Mouse (Mus musculus) ES-CJ7 (cell line): Measurements from ENCODE around the gene B2m.

ENCODE experiments used
- DNase-seq: peaks from one replicate; pipeline ENCODE4 v3.0.0; 2011; ENCODE audit warnings: low read depth, low spot score

Gene B2m

DNA sequence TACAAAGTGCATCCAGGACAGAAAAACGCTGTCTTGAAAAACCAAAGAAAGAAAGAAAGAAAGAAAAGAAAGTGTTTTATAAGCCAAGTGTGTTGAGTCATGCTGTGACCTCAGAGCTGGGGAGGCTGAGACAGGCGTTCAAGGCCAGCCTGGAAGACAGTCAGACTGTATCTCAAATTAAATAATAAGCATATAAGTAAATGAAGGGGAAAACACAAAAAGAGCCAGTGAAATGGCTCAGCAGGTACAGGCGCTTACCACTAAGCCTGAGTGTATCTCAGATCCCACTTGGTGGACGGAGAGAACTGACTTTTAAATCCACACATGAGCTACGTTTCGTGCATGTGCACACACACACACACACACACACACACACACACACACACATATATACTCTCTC, 1.8 kb downstream of the B2m start:
- DNase-seq, result no peak

DNA sequence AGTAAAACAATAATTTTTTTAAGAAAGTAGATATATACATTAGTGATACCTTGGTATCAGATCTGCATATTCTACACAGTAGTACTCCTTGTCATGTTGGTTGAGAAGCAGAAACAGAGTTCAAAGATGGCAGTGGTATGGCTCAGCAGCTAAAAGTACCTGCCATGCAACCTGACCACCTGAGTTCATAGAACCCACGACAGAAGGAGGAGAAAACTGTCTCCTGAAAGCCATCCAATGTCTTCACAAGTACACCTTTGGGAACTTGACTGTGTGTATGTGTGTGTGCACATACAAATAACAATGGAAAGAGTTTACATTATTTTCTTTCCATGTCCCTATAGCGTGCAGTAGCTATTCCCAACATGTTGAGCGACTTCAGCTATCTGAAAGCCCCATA, 2.2 kb downstream of the B2m start:
- no peak for DNase-seq

DNA sequence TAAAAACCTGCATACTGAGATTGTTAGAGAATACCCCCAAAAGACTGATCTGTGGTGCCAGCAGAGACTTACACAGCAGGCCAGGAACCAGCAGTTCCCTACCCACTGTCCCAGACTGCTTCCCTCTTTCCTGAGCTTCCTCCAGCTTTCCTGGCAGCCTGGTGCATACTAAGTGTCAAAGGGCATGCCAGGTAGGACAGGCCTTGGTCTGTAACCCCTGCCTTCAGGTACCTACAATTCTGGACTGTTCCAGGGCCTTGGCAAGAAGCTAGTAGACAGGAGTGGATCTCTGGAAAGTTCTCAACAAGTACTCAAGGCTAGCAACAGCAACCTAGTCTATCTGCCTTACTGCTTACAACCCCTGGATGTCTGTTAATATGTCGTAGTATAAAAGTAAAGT, 3.7 kb downstream of the B2m start:
- no peak for DNase-seq

DNA sequence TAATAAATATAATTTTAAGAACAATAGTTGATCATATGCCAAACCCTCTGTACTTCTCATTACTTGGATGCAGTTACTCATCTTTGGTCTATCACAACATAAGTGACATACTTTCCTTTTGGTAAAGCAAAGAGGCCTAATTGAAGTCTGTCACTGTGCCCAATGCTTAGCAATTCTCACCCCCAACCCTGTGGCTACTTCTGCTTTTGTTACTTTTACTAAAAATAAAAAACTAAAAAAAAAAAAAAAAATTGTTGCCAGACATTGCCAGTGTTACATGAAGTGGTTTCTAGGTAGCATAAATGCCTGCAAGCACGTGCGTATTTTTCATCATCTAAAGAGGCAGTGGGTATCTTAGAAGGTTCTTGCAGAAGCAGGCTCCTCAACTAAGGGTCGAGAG, 5.4 kb downstream of the B2m start:
- DNase-seq, result no peak

DNA sequence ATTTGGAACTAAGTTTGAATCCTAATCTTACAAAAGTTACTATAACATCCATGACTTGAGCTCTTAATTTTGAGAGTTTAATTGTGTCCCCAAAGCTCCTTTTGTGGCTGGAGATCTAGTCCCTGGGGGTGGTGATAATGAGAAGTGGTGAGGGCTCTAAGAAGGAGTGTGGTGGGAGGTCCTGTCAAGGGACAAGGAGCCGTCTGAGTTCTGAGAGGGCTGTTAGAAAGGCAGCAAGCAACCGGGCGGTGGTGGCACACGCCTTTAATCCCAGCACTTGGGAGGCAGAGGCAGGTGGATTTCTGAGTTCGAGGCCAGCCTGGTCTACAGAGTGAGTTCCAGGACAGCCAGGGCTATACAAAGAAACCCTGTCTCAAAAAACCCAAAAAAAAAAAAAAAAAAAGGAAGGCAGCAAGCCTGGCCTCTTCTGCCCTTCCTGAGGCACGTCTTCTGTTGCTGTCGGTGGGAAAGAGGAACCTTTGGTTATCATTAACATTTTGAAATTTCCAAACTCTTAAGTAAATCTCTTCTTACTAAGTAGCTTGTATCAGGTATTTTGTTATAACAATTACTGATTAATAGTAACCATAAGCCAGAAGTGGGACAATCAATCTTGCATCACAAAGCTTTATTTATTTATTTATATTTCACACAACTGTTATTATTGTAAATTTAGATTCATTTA, 6.3 kb downstream of the B2m start:
- DNase-seq, result no peak

DNA sequence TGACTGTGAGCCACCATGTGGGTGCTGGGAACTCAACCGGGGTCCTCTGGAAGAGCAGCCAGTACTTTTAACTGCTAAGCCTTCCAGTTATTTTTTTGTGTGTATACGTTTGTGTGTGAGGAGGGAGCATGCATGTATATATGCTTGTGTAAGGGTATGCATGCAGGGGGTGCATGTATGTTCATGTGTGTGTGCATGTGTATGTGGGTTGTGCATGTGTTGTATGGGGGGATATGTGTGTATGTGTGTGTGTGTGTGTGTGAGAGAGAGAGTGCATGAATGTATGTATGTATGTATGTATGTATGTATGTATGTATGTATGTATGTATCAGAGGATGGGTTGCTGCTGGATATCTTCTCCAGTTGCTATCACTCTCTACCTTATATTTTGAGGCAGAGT, 7.0 kb downstream of the B2m start:
- no peak for DNase-seq

DNA sequence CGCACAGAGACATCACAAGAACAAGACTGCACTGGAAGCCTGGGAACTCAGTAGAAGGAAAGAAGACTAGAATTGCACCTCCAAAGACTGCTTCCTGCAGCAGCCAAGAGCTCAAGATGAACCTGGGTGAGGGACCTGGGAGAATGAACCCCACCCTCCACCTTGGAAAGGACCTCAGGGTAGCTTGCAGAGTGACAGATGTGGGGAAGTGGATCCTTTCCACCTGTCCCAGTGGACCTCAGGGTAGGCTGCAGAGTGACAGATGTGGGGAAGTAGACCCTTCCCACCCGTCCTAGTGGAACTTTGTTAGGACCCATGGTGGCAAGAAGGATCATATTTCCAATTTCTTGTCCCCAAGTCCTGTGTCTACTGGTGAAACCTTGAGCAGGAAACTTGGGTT, 7.8 kb downstream of the B2m start:
- no peak for DNase-seq

DNA sequence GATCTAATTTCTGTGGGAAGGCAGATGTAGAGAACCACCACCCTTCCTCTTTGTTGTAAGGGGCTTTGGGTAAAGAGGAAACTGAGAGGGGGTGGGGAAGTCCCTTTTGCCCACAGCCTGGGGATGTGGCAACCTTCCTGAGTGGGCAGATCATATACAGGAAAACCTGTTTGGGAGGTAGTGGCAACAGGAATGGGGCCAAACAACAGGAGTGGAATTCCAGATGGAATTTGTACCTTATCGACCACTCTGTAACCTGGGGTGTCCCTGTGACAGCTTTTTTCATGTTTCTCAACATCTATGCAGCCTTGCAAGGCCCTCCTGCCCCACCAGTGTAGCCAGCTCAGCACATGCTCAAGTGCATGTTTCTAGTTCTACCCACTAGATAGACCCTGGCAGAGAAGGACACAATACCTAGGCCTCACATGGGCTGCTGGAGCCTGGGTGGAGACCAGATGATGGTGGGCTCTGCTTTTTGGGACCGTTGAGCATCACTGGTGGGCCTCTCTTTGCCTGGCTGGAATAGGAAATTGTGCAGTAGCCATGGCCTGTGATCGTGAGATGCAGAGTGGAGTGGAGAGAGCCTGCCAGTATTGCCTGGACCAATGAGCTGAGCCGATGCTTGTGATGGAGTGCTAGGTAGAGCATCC, 8.7 kb downstream of the B2m start:
- no peak for DNase-seq

DNA sequence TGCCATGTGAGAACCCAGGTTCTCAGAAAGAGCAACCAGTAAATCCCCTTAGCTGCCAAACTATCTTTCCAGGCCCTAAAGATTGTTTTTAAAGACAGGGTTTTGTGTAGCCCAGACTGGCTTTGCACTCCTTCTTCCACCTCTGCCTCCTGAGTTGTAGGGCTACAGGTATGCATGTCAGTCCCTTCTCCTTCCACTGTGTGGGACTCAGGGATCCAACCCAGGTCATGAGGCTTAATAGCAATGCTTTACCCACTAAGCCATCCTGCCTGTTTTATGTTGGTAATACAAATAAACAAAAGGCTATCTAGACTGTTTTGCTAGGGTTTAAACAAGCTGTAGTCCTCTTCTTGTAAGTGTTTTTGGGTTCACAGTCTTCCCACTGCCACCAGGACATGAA, 10.1 kb downstream of the B2m start:
- DNase-seq, result no peak

DNA sequence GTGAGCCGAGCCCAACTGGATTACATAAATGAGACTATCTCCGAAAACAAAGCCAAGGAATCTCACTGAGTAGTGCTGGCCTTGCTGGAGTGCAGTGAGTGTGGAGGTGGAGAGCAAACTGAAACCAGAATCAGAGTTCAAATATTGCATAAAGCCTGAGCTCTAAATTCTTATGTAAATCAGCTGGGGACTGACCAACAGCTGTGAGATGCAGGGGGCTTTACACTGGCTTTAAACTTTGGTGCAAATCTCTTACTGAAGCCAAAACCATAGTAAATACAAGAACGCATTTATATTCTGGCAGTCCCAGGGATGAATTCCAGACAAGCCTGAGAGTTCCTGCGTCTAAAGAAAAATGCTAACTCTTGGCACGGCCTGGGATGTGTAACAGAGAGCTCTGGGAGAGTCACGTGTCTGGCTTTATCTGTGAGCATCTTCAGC, 10.9 kb downstream of the B2m start:
- DNase-seq, result no peak

DNA sequence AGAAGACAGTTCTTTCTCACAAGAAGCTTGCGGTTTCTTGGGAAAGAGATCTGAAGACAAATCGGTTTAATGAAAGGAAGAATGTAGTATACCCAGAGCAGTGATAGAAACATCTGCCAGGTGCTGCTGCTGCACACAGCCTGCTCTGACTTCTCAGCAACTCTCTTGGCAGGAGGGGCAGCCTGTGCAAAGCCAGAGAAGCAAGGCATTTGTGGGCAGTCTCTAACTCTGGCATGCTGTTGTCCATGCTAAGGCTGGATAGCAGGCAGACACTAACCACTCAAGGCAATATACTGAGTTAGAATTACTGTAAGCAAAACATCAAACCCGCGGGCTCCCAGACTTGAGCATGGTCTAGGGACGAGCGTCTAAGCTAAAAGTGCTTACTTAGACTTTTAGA, 12.2 kb downstream of the B2m start:
- no peak for DNase-seq

DNA sequence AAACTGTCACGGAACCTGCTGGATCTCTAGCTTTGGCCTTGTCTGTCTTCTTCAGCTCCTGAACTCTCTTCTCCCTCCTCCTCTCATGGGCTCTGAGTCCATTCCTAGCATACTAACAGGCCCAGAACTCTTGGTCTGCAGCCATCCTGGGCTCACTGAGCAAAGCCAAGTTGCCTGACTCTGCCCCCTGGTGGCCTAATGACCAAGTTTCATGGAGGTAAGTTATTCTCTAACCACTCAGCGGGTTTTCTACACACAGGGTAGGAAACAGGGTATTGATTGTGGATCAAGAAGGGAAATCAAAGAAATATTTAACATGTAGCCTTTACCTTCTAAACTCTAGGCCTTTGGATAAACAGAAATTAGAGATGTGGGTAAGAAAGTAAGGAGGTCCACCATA, 13.2 kb downstream of the B2m start, which contains the start of gene Trim69:
TSS of gene Trim69 (plus strand) at position 21 of the 400 bp plus-strand sequence.
- DNase-seq, result peak; percentile 75

DNA sequence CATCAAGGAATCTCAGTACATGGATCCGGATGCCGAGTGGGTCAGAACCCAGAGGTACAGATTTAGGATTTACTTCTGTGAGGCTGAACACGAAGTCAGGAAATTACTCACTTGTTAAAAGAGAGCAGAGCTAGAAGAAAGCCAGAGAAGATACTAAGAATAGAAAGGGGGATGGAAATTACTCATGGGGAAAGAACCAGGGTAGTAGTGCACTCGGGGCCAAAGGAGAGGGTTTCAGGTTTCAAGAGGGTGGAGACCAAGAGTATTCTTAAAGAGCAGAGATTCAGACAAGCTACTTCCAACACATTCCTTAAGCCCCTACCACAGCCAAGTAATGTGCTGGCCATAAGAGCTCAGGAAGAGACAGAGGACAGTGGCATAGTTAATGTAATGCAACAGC, 14.1 kb downstream of the B2m start:
- DNase-seq, result peak; percentile 46

DNA sequence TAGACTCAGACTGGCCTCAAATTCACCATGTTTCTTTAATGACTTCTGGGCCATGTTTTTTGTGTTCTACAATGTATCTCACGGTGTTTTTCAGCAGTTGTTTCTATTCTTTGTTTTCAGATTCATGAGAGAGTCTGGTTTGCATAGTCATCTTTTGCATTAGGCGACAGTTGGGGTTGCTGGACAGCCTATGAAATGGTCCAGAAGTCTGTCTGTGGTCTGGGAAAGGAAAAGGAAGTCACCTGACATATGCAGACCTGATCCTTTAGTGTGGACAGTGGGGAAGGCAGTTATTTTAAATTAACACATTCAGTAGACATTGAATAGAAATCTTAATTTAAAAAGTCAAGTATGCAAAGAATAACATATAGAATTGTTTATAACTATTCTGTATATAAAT, 15.0 kb downstream of the B2m start:
- DNase-seq, result no peak

DNA sequence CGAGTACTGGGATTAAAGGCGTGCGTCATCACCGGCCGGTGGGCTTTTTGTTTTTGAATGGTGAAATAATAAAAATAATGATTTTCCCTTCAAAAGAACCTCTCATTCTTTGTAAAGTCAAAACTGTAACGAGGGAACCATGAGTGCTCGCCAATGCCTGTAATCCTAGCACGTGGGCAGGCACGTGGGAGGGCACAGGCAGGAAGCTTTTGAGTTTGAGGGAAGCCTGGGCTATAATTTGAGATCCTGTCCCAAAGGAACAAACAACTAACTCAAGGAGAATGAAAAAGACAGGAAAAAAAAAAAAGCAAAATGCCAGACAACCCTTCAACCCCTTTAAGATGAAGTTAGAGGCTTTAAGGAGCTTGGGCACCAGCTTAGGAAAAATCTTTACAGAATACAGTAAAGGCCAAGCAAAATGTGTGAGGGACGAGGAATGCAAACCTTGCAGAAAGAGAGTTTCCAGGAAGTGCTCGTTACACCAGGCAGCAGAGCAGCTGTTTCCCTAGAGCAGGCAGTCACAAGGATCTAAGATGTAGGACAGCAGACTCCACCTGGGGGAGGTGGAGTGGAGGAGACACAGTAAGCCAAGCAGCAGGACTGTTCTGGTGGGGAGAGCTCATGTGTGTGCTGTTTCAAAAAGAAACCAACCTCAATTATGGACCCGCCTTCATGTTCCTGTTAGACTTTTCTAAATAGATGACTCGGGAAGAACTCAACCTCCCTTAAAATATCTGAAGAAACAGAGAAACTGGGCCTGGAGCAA, 16.1 kb downstream of the B2m start:
- no peak for DNase-seq

DNA sequence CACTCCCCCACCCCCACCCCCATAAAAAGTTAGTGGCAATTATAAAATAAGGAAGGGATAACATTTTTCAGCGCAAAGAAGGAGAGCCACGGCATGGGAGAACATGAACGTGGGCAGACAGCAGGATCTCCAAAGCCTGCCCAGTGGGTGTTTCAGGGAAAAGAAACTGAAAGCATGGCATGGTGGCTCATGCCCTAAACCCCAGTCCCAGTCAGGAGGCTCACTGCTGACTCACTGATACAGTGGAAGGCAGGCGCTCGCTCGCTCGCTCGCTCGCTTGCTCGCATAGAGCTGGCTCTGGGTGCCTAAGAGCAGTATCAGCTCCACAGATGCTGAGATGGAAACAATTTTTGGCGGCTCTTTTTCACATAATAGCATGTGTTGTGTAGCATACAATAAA, 16.8 kb downstream of the B2m start:
- no peak for DNase-seq

DNA sequence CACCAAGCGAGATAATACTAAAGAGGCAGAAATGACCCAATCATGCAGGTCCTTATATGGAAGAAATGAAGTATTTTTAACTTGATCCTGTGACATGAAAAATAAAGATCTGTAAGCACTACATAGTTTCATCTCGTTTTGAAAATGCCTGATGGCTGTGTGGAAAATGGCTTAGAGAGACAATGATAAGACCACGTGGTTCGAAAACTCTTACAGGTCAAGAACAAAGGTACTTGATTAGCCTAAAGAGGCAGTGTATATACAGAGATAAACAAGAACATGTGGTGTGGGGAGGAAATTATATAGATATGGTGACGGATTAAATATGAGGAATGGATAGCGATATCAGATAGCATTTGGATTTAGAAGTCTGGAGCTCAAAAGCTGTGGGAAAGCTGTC, 23.8 kb downstream of the B2m start:
- no peak for DNase-seq

DNA sequence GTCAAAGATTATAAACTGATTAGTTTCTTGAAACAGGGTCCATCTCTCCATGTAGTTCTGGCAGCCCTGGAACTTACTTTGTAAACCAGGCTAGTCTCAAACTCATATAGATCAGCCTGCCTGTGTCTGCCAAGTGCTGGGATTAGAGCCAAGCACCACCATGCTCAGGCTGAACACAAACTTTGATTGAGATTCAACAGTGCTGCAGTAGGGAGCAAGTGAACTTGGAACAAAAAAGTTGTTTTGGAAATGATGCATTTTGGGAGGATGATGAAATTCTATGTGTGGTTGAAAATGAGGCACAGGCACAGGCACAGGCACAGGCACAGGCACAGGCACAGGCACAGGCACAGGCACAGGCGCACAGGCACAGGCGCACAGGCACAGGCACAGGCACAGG, 24.7 kb downstream of the B2m start:
- DNase-seq, result no peak

DNA sequence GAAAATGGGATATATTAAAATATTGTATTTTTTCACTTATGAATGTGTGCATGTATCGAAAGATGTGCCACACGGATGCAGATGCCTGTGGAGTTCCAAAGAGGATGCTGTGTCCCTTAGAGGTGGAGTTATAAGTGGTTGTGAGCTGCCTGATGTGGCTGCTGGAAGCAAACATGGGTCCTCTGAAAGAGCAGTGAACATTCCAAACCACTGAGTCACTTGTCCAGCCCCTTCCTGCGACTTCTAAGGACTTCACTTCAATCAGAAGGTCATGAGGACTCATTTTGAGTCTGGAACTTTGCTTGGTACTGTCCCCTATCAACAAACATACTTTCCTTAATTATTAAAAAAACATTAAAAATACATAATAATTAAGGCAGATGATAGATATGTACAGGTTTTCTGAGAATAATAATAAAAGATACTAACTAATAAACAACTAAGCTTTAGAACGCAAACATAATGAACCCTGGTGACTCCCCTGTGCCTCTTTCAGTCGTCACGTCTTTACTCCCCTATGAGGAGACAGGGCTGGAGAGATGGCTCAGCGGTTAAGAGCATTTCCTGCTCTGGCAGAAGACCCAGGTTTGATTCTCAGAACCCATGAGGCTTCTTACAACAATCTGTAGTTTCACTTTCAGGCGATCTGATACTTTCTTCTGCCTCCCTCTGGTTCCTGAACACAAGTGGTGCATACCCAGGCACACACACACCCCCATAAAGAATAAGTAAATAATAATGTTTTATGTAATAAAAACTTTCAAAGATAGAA, 32.8 kb downstream of the B2m start:
- no peak for DNase-seq

DNA sequence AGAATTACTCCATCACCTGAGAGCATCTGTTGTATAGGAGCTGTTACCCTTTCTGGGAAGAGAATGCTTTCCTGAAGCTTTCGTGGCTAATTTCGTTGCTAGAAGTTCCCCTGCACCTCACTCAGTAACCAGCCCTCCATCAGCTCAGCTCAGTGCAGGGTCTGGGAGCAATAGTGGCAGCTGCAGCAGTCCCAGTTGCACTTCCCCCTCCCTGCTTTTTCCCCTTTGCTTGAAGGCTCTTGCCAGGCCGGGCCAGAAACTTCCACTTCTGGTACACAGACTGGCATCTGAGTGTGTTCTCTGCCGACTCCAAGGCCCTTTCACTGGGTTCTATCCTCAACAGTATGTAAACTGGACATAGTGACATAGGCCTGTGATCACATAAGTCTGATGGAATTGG, 37.6 kb downstream of the B2m start:
- no peak for DNase-seq

DNA sequence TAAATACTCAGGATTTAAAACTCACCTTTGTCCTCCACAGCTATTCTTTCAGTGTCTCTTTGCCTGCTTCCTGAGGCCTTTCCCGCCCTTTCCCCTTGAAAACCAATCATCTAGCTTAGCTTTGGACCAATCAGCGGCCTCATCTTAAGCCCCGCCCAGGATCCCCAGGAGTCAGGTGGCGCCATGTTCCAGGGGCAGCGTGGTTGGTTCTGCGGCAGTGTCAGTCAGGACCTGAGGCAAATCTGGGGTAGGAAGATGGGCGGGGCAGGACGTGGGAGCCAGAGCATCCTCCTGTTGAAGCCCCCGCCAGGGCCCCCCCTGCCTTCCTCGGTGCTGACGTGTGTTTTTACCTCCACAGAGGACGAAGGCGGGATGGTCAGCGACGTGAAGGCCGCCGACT, 38.6 kb downstream of the B2m start, which contains the start of the genes Patl2 and Terb2:
TSS of gene Patl2 (minus strand) at position 84 of the 400 bp plus-strand sequence.
TSS of gene Terb2 (plus strand) at position 167 of the 400 bp plus-strand sequence.
- DNase-seq, result peak; percentile 83

DNA sequence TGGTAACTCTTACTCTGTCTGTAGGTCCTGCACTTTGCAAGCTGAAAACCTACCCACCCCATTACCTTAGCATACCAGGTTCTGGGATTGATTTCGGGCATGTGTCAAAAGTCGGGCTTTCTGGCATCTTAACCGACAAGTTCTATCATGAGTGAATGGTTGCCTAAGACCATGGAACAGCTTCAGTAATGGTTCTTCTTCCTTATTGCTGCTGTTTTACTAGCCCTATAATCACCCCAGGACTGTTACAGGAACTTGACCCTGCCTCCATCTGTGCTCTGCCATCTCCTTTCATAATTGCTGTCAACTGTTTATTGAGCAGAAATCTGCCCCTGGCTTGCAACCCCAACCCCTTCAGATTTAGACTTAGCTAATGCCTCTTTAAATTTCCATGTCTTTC, 39.3 kb downstream of the B2m start:
- DNase-seq, result no peak
